Mouse (Mus musculus) embryonic fibroblast, embryonic 13.5 days (primary cell): ENCODE measurements around the gene Wdr77. TPM values are rescaled to one million over a fixed set of nuclear protein-coding genes. Genes with fewer than 3 reads are reported as not detected.

Source experiments
- H3K27ac ChIP-seq: 2 replicates; pipeline ENCODE4 v1.5.1; 2012; ENCODE audit warnings: low read length, control low read depth, inconsistent platforms; ENCODE audit not compliant: insufficient read depth
- H3K4me1 ChIP-seq: 2 replicates; pipeline ENCODE4 v1.6.1; 2011; ENCODE audit warnings: low read length; ENCODE audit not compliant: control insufficient read depth, insufficient read depth
- H3K4me3 ChIP-seq: 2 replicates; pipeline ENCODE4 v1.5.1; 2011; ENCODE audit warnings: mild to moderate bottlenecking, control low read depth, low read length; ENCODE audit not compliant: insufficient read depth
- CTCF ChIP-seq: IDR thresholded peaks from 2 replicates; pipeline ENCODE4 v1.5.1; 2011; ENCODE audit warnings: mild to moderate bottlenecking, control low read depth, low read length, moderate library complexity, borderline replicate concordance; ENCODE audit not compliant: insufficient read depth
- POLR2A ChIP-seq: IDR thresholded peaks from 2 replicates; pipeline ENCODE4 v1.6.1; 2011; ENCODE audit warnings: low read depth, mild to moderate bottlenecking, control low read depth, low read length, moderate library complexity
- polyA plus RNA-seq: library from polyadenylated mRNA; stranded (reverse); fragments of >200 nt; gene quantifications from 2 replicates; pipeline ENCODE4 v1.2.4, GENCODE M21; 2011; ENCODE audit warnings: low read depth; ENCODE audit not compliant: missing spikeins, insufficient read length

The Wdr77 gene
- polyA plus RNA-seq, 1 experiment = 63.9 TPM

DNA sequence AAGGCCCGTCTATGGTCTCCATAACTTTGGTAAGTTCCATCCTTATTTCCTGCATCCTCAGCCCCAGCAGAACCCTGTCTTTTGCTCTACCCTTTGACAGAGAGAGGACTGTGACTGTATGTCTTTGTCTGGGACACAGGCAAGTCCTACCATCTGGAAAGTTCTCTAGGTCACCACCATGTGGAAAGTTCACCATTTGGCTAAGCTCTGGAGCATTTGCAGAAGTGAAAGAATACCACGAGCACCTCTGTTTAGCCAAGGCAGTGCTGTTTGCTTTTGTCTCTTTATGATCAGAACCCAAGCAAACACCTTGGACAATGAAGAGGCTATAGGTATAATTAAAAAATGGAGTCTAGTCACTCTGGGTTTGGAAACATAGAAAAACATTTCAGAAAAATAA lies 37.2 kb upstream of the Wdr77 start:
- no peak overlapping the region for H3K4me3 ChIP-seq
- H3K4me1 ChIP-seq = no peaks in the 10 kb centered on the region
- H3K27ac ChIP-seq = no peak overlapping the region
- TF ChIP-seq CTCF (no peak), POLR2A (no peak)

DNA sequence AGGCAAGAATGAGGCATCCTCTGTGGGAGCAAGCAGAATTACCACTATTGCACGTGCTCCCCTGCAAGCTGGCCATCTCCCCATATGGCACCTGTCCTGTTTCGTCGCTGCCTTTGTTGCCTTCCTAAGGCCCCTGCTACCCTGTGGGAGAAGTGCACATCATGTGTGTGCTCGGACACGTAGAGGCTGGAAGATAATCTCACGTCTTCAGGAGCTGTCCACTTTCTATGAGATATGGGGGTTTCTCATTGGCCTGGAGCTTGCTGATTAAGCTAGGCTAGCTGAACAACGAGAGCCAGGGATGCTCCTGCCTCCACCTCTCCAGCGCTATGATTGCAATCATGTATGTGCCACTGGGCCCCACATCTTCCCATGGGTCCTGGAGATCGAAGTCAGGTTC lies 34.6 kb upstream of the Wdr77 start:
- Histone ChIP-seq H3K4me3 (no peak overlapping the region), H3K4me1 (no peaks in the 10 kb centered on the region), H3K27ac (no peak overlapping the region)
- TF ChIP-seq POLR2A (no peak), CTCF (no peak)

DNA sequence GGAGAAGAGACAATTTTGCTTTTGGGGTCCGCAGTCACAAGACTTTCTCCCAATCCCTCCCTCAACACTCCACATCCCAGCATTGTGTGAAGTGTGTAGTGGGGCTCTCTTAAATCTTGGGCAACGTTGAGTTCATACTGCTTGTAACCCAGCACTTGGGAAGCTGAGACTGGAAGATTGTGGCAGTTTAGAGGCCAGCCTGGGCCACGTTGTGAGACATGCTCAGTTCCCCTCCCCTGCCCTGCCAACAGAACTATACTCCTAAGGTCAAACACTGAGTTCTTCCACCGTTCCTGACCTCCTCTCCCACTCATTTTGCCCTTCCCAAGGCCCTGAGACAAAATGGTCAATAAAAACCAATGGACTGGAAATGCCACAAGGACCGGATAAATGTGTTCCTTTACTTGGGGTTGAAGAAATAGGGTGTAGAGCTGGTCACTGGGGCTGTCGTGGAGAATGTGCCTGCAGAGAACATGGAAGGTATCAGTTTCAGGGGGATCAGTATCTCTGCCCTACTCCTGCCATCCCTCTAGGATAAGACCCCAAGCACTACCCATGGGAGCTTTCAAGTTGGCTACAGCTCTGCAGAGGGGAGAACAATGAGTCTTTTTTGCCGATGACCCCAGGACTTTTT lies 31.5 kb upstream of the Wdr77 start:
- TF ChIP-seq POLR2A (no peak), CTCF (no peak)
- Histone ChIP-seq H3K4me1 (no peaks in the 10 kb centered on the region), H3K4me3 (no peak overlapping the region), H3K27ac (no peak overlapping the region)

DNA sequence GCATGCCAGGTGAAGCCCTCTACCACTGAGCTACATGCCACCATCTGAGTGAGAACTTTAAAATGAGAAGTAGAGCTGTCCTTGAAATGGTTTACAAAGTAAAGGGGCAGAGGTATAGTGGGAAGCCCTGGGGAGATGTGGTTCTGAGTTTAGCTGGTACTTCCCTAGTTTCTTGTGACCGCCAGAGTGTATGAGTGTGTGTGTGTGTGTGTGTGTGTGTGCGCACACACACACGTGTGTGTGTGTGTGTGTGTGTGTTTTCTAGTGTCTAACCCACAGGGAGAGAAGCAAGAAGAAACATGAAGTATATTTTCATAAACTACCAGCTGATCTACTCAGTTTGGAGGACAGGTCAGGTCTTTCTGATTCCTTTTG lies 31.0 kb upstream of the Wdr77 start:
- no peak for TF ChIP-seq POLR2A
- no peak for TF ChIP-seq CTCF
- Histone ChIP-seq H3K27ac (no peak overlapping the region), H3K4me3 (no peak overlapping the region), H3K4me1 (no peaks in the 10 kb centered on the region)

DNA sequence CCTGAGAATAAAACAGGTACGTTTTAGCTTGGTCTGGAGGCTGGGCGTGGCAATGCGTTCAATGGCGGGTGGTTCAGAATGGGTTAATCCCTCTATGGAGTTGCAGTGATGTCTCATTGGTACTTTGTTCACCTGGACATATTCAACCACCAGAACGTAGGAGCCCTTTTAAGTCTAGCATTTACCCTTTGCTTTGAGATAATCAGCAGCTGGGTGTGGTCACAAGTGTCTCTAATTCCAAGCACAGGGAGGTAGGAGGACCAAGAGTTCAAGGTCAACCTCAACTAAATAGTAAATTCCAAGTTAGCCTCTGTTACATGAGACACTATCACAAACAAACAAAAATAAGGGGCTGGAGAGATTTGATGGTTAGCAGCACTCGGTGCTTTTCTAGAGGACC lies 30.4 kb upstream of the Wdr77 start:
- H3K4me1 ChIP-seq = no peaks in the 10 kb centered on the region
- H3K27ac ChIP-seq = no peak overlapping the region
- no peak overlapping the region for H3K4me3 ChIP-seq

DNA sequence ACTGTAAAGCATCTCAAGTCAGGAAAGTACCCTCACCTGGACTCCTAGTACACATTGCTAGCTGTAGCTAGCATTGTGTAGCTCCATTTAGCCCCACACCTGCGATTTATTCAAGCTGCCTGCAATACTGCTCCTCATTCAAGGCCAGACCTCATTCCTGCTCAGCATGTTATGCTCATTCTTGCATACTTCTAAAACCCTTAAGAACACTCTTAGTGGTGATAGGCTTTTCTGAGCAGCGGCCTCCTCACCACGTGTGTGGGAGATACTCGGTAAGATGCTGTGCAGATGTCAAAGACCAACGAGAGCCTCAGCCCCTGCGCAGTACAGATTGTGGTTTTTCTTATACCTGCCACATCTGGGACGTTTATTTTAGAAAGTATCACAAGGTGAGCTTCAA lies 29.3 kb upstream of the Wdr77 start:
- Histone ChIP-seq H3K4me1 (no peaks in the 10 kb centered on the region), H3K27ac (no peak overlapping the region), H3K4me3 (no peak overlapping the region)
- TF ChIP-seq CTCF = no peak
- no peak for TF ChIP-seq POLR2A

More for the DNA sequence above, 30.4 kb upstream of the Wdr77 start:
- no peak for TF ChIP-seq CTCF
- no peak for TF ChIP-seq POLR2A

DNA sequence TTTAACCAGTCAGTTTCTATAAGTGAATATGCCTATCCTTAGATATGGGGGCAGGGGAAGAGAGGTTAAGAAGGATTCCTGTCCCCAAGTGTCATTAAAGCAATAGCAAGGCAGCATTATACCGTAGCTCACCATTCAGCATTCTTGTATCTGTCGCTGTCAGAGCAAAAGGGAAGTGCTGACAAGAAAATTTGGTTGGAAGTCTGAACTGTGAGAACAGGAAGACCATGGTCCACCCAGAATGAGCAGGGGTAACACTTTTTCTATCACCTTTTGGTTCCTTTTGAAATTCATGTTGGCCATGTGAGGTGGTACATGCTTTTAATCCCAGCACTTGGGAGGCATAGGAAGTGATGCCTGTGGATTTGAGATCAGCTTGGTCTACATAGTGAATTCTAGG lies 28.1 kb upstream of the Wdr77 start:
- H3K4me3 ChIP-seq = no peak overlapping the region
- no peak overlapping the region for H3K27ac ChIP-seq
- no peak for TF ChIP-seq CTCF
- TF ChIP-seq POLR2A = no peak
- H3K4me1 ChIP-seq = no peaks in the 10 kb centered on the region

DNA sequence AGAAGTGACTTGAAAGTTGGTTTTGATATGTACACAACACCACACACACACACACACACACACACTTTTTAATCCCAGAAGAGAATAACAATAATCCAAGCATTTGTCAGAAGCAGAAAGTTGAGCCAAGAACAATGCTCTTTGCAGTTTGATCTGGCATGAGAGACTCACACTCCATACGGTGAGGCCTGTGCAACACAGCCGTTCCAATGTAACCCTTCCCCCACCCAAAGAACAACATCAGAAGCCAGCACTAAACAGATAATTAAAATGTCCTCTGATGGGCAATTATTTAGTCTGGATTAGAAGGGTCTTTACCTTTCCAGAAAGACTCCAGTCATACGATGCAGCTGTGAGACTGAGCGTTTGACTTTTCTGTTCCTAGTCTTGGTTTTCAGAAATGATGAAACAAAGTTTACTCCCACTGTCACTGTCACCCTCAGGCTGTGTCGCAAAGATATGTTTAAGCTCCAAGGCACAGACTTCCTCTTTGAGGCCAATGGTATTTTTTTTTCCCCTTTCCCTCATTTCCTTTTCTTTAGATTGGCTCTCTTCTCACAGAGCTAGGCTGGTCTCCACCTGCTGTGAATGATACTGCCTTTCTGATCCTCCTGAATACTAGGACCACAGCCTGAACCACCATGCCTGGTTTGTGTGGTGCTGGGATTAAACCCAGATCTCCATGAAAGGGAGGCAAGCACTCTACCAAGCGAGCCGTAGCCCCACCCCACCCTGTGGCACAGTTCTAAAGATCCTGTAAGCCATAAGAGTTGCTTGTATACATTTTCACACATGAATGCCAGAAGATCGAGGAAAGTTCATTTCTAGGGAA lies 26.7 kb upstream of the Wdr77 start, which contains the start of gene I830077J02Rik:
Gene I830077J02Rik (minus strand): TSS at position 425 of the 832 bp plus-strand sequence.
- no peaks in the 10 kb centered on the region for H3K4me1 ChIP-seq
- TF ChIP-seq POLR2A (no peak), CTCF (no peak)
- no peak within 1 kb of the TSS for H3K4me3 ChIP-seq
- H3K27ac ChIP-seq = no peak within 1 kb of the TSS

DNA sequence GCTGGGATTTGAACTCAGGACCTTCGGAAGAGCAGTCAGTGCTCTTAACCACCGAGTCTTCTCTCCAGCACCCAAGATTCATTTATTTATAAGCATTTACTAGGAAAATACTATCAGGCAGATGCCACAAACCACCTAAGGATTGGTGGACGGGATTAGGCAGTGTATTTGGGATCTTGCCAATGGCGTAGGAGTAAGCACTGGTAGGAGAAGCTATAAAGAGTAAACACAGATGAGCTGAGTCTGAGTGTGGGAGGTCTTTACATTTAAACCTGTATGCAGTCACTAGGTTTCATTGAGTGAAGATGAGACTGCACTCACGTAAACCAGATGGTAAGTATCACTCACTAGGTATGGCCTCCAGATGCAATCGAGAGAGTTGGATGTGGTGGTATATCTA lies 25.2 kb upstream of the Wdr77 start:
- H3K27ac ChIP-seq = no peak overlapping the region
- TF ChIP-seq POLR2A = no peak
- TF ChIP-seq CTCF = no peak
- no peak overlapping the region for H3K4me3 ChIP-seq
- H3K4me1 ChIP-seq = no peaks in the 10 kb centered on the region

DNA sequence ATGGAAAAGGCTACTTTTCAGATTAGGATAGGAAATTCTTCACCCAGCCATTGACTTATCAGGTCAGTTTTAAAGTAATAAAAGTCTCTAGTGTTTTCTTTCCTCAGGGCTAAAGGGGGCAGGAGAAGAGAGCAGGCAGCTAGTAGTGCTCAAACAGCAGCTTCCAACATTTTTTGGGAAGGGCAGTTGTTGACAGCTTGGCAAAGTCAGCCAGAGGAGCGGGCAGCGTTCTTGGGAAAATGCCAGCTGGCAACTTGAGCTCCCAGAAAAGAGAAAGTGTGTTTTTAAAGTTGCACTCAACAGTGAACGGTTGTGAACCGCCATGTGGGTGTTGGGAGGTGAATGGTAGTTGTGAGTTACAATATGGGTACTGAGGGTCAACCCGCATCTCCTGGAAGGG lies 24.1 kb upstream of the Wdr77 start:
- no peak overlapping the region for H3K4me3 ChIP-seq
- TF ChIP-seq CTCF (no peak), POLR2A (no peak)
- no peaks in the 10 kb centered on the region for H3K4me1 ChIP-seq
- no peak overlapping the region for H3K27ac ChIP-seq

DNA sequence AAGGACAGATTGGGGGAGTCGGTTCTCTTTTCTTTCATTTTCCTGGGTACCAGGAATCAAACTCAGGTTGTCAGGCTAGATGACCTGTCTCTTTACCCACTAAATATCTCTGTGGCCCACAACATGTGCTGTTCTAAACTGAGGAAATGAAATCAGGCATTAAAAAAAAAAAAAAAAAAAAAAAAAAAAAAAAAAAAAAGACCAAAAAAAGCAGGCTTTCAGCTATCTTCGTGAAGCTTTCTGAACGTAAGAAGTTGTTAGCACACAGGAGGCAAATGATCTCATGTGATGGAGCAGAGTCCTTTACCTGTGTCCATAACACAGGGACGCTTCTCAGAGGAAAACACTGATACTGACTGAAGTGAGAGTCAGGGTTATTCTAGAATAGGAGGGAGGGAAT lies 23.1 kb upstream of the Wdr77 start:
- no peak overlapping the region for H3K27ac ChIP-seq
- no peak for TF ChIP-seq POLR2A
- no peak for TF ChIP-seq CTCF
- no peaks in the 10 kb centered on the region for H3K4me1 ChIP-seq
- H3K4me3 ChIP-seq = no peak overlapping the region
